ENCODE assay signal across 10 mouse cellular contexts in the genomic region with DNA sequence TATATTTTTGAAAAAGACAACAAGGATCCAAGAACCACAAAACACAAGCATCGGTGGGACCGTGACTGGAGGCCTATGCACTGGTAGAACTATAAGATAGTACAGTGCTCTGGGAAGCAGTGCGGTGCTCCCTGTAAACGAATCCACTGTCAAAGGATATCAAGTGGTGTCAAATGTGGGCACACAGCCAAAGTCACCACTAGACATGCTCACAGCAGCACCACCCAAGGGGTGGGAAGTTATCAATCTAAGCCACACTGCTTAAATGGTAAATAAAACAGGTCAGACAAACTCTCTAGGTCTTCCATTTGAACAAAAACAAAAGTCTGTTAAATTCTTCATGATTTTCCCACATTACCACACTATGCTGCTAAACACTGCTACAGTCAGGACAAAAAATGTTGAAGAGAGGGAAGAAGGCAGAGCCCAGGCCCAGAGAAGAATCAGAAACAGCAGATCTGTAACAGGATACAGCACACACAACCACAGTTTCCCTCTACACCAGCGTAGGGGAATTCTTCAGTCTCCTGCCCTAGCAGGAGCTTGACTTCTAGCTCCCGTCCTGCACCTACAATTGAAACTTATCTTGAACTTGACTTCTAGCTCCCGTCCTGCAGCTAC. TPM values are rescaled to one million over a fixed set of nuclear protein-coding genes. Genes with fewer than 3 reads are reported as not detected.
A peak's percentile ranks its signal among the peaks of the same experiment; 100 is the strongest.
DNase-seq lines count a peak whose midpoint lies in the region; ATAC-seq and TF ChIP-seq lines count a peak whose summit lies in the region.
"Had no signal": no experiment of that assay in that cellular context is flagged by ENCODE, and none has a peak within 500 bp of the region (broad histone marks: within the 10 kb centered on the region; RNA-seq: fewer than 3 reads in every experiment).

No protein-coding gene starts in this region.

- no peaks in the 10 kb centered on the region for H3K27me3 ChIP-seq in liver, embryonic 13.5 days
- H3K27me3 ChIP-seq: forebrain, embryonic 13.5 days had no signal

- H3K4me3 ChIP-seq in gastrocnemius, adult 2 months: no peak overlapping the region
- peak overlapping the region; percentile 40 for H3K4me3 ChIP-seq in liver, embryonic 13.5 days (replicated peaks)
- H3K4me3 ChIP-seq: forebrain, embryonic 13.5 days had no signal

- peak; percentile 89 for ATAC-seq in liver, embryonic 13.5 days (ENCODE audit: low read depth)
- ATAC-seq: forebrain, embryonic 13.5 days had no signal

- 18% methylated on average over 7 of the region's 7 CpGs for WGBS in liver, embryonic 13.5 days (ENCODE audit: insufficient replicate concordance)

- no peaks in the 10 kb centered on the region for H3K9me3 ChIP-seq in liver, embryonic 13.5 days (replicated peaks)
- H3K9me3 ChIP-seq: forebrain, embryonic 13.5 days had no signal

- TF ChIP-seq CTCF in gastrocnemius, adult 2 months (IDR thresholded peaks at IDR 0.05): no peak

- peak overlapping the region; percentile 67 for H3K9ac ChIP-seq in liver, embryonic 13.5 days
- H3K9ac ChIP-seq: forebrain, embryonic 13.5 days had no signal

- H3K36me3 ChIP-seq in liver, embryonic 13.5 days: peaks cover 70% of the 10 kb centered on the region

- intact Hi-C loops in gastrocnemius, adult 2 months (cut with DNase I): loop anchor here (10.0 kb wide), 1 partner anchor 388 kb away; the partner anchor contains the start of genes Polr1e and Zbtb5
- intact Hi-C loops in left cerebral cortex, postnatal 10 days (cut with DNase I): no loop called here

- peak overlapping the region; percentile 43; the same call in 1 of the 2 replicates for H3K27ac ChIP-seq in gastrocnemius, adult 2 months
- peak overlapping the region; percentile 96 for H3K27ac ChIP-seq in liver, embryonic 13.5 days
- H3K27ac ChIP-seq: forebrain, embryonic 13.5 days; kidney, postnatal 0 days had no signal

- H3K4me1 ChIP-seq in liver, embryonic 13.5 days (replicated peaks): peaks cover 66% of the 10 kb centered on the region

- peak overlapping the region; percentile 67 for H3K4me2 ChIP-seq in liver, embryonic 13.5 days
- H3K4me2 ChIP-seq: forebrain, embryonic 13.5 days had no signal

- peak; percentile 45 for DNase-seq in gastrocnemius, adult 2 months
- no peak for DNase-seq in gastrocnemius, postnatal 4 days (ENCODE audit: low spot score in 2 of 2)
- peak; percentile 84 for DNase-seq in c-Kit-positive CD71-positive TER-119-positive erythroid progenitor cells, embryonic 14.5 days (ENCODE audit: low spot score)
- peak; percentile 60 for DNase-seq in liver, embryonic 13.5 days
- DNase-seq in skeletal muscle tissue, adult 2 months (ENCODE audit: low read depth, low spot score): peak; percentile 51
- no peak for DNase-seq in left cerebral cortex, postnatal 10 days (ENCODE audit: extremely low spot score in 1 of 2, low spot score in 2 of 2)
- no peak for DNase-seq in left cerebral cortex, adult 11 months (ENCODE audit: low spot score)
- no peak for DNase-seq in kidney, postnatal 10 days

RNA-seq across cellular contexts. Expression of gene Slc25a51, which starts 5.6 kb away (rescaled TPM):
- total RNA-seq in gastrocnemius, adult 2 months (2021): 10 to 100 TPM; 90.1 to 99.7 TPM
- 10 to 100 TPM; 81.9 to 89.9 TPM for total RNA-seq in gastrocnemius, postnatal 4 days (2021)
- polyA plus RNA-seq in liver, embryonic 13.5 days (2015; fragmentation: Nextera tagmentation; extraction: Ambion mirVana): 64.9 and 72.5 TPM in 2 replicates
- 100 to 1,000 TPM; 100 to 105 TPM for total RNA-seq in left cerebral cortex, postnatal 10 days (2021)

Comparison
In these comparisons a context has a peak if more than half of its experiments do, and no peak if none do; other contexts are left out.
1. DNase-seq: peak in gastrocnemius, adult 2 months (single experiment), c-Kit-positive CD71-positive TER-119-positive erythroid progenitor cells, embryonic 14.5 days (single experiment), liver, embryonic 13.5 days (single experiment) and skeletal muscle tissue, adult 2 months (single experiment); none in gastrocnemius, postnatal 4 days (0 of 2), left cerebral cortex, postnatal 10 days (0 of 2), left cerebral cortex, adult 11 months (single experiment) and kidney, postnatal 10 days (single experiment).